Mouse (Mus musculus): ENCODE results near the gene Snx9. TPM values are rescaled to one million over a fixed set of nuclear protein-coding genes. Genes with fewer than 3 reads are reported as not detected.

Snx9 gene
- polyA plus RNA-seq, 1 experiment from 2014 or later, result 11.9 TPM

DNA sequence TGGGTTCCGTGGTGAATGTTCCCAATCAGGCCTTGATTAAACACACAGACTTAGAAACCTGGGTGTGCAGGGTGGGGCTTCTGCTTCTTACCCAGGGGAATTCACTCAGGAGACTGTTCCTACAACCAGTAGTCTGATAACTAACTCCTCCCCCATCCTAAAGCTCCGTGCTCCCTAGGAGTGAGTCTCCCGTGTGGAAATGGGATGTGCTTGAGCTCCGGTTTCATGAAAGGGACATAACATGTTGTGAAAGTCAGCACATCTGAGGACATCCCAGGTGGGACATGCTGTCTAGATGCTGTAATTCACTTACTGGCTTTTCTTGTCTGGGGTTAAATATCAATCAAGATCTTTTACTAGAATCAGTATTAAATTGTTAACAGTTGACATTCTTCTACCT, 111.3 kb downstream of the Snx9 start:
- peaks cover 9% of the 10 kb centered on the region for H3K4me1 ChIP-seq (replicated peaks)
- H3K27ac ChIP-seq (replicated peaks), result no peak overlapping the region
- no peaks in the 10 kb centered on the region for H3K36me3 ChIP-seq (replicated peaks)
- H3K9ac ChIP-seq, result no peak overlapping the region
- H3K9me3 ChIP-seq (replicated peaks), result no peaks in the 10 kb centered on the region
- no peak overlapping the region for H3K4me2 ChIP-seq
- 68% methylated on average over 4 of the region's 4 CpGs for WGBS (ENCODE audit: insufficient replicate concordance)
- H3K4me3 ChIP-seq (replicated peaks), result no peak overlapping the region
- no peaks in the 10 kb centered on the region for H3K27me3 ChIP-seq
- ATAC-seq (ENCODE audit: insufficient read depth), result no peak

DNA sequence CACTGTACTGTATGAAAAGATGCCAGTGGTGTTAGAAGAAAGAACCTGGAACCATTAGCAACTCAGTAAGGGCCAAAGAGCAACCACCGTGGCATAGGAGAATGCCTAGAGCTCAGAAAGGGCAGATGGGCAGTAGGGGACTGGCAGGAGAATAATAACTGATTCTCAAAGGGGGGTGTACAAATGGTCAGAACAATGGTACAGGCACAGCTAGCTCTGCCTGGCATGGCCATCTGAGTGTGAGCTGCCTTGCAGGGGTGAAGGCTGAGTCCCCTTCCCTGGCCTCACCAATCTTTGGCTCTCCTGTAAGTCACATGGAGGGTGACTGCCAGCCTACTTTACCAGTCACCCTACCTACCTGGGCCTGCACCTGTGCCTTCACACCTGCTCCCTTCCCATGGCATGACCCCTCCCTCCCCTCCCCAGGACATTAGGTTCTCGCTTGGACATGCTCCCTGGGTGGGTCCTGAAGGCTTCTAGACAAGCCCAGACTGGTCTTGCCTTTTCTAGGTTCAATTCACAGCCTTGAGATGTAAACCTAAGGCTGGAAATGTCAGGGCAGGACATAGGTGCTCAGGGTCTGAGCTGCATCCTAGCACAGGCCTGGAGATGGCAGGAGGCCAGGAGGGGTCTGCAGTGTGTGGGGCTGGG, 115.3 kb downstream of the Snx9 start:
- Histone ChIP-seq H3K4me2 (no peak overlapping the region), H3K4me1 (replicated peaks) (peaks cover 10% of the 10 kb centered on the region), H3K9me3 (replicated peaks) (no peaks in the 10 kb centered on the region), H3K27me3 (no peaks in the 10 kb centered on the region), H3K9ac (no peak overlapping the region), H3K27ac (replicated peaks) (no peak overlapping the region), H3K36me3 (replicated peaks) (no peaks in the 10 kb centered on the region), H3K4me3 (replicated peaks) (no peak overlapping the region)
- WGBS (ENCODE audit: insufficient replicate concordance), result 53% methylated on average over 2 of the region's 2 CpGs
- no peak for ATAC-seq (ENCODE audit: insufficient read depth)

GRCm38 (mm10) chr17:5957097-5957496, 116.0 kb downstream of the Snx9 start:
- Histone ChIP-seq H3K9me3 (replicated peaks) (no peaks in the 10 kb centered on the region), H3K27me3 (no peaks in the 10 kb centered on the region), H3K36me3 (replicated peaks) (no peaks in the 10 kb centered on the region), H3K4me3 (replicated peaks) (no peak overlapping the region), H3K4me2 (no peak overlapping the region), H3K27ac (replicated peaks) (no peak overlapping the region), H3K9ac (no peak overlapping the region), H3K4me1 (replicated peaks) (peaks cover 10% of the 10 kb centered on the region)
- 28% methylated on average over 3 of the region's 3 CpGs for WGBS (ENCODE audit: insufficient replicate concordance)
- peak; percentile 45; the same call in 1 of the 2 replicates for ATAC-seq (ENCODE audit: insufficient read depth)

DNA sequence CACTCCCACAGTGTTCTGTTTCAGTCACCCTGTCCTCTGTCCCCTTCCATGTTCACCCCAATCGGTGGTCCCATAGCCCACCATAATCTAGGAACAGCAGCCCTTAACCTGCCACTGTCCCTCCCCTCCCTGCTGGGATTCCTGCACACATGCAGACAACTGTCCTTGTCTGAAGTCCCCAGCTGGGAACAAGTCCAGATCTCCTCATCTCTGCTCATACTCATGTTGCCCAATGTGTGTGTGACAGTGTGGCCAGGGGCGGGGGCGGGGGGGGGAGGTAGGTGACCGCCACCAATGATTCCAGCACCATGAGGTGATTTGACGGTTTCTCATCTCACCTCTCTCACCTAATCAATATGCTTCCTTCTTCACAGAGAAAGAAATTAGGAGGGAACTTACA, 117.1 kb downstream of the Snx9 start:
- peak; percentile 65 for ATAC-seq (ENCODE audit: insufficient read depth)

GRCm38 (mm10) chr17:5958636-5959035, 117.5 kb downstream of the Snx9 start:
- Histone ChIP-seq H3K27ac (replicated peaks) (no peak overlapping the region), H3K9ac (no peak overlapping the region), H3K27me3 (no peaks in the 10 kb centered on the region), H3K9me3 (replicated peaks) (no peaks in the 10 kb centered on the region), H3K4me1 (replicated peaks) (peaks cover 10% of the 10 kb centered on the region), H3K36me3 (replicated peaks) (no peaks in the 10 kb centered on the region), H3K4me2 (no peak overlapping the region), H3K4me3 (replicated peaks) (no peak overlapping the region)
- no peak for ATAC-seq (ENCODE audit: insufficient read depth)
- 62% methylated on average over 10 of the region's 10 CpGs for WGBS (ENCODE audit: insufficient replicate concordance)

More for the DNA sequence above, 117.1 kb downstream of the Snx9 start:
- H3K27me3 ChIP-seq, result no peaks in the 10 kb centered on the region
- H3K4me2 ChIP-seq, result no peak overlapping the region
- H3K27ac ChIP-seq (replicated peaks), result no peak overlapping the region
- no peak overlapping the region for H3K4me3 ChIP-seq (replicated peaks)
- H3K36me3 ChIP-seq (replicated peaks), result no peaks in the 10 kb centered on the region
- no peaks in the 10 kb centered on the region for H3K9me3 ChIP-seq (replicated peaks)
- WGBS (ENCODE audit: insufficient replicate concordance), result 61% methylated on average over 5 of the region's 5 CpGs
- H3K9ac ChIP-seq, result no peak overlapping the region
- peaks cover 10% of the 10 kb centered on the region for H3K4me1 ChIP-seq (replicated peaks)

- no peak for ATAC-seq (ENCODE audit: insufficient read depth)
These were observed 118.0 kb downstream of the Snx9 start for GRCm38 (mm10) chr17:5959096-5959495.

GRCm38 (mm10) chr17:5959802-5960201, 118.7 kb downstream of the Snx9 start:
- Histone ChIP-seq H3K4me3 (replicated peaks) (no peak overlapping the region), H3K9me3 (replicated peaks) (no peaks in the 10 kb centered on the region), H3K27me3 (no peaks in the 10 kb centered on the region), H3K9ac (no peak overlapping the region), H3K36me3 (replicated peaks) (no peaks in the 10 kb centered on the region), H3K4me2 (no peak overlapping the region), H3K4me1 (replicated peaks) (peaks cover 10% of the 10 kb centered on the region), H3K27ac (replicated peaks) (no peak overlapping the region)
- 55% methylated on average over 9 of the region's 9 CpGs for WGBS (ENCODE audit: insufficient replicate concordance)
- no peak for ATAC-seq (ENCODE audit: insufficient read depth)

More at GRCm38 (mm10) chr17:5959096-5959495, 118.0 kb downstream of the Snx9 start:
- Histone ChIP-seq H3K4me1 (replicated peaks) (peaks cover 10% of the 10 kb centered on the region), H3K4me2 (no peak overlapping the region), H3K27ac (replicated peaks) (no peak overlapping the region), H3K4me3 (replicated peaks) (no peak overlapping the region), H3K27me3 (no peaks in the 10 kb centered on the region), H3K9ac (no peak overlapping the region), H3K9me3 (replicated peaks) (no peaks in the 10 kb centered on the region), H3K36me3 (replicated peaks) (no peaks in the 10 kb centered on the region)
- WGBS (ENCODE audit: insufficient replicate concordance), result 57% methylated on average over 7 of the region's 7 CpGs

GRCm38 (mm10) chr17:5963766-5964165, 122.6 kb downstream of the Snx9 start:
- no peaks in the 10 kb centered on the region for H3K9me3 ChIP-seq (replicated peaks)
- no peak overlapping the region for H3K4me2 ChIP-seq
- 64% methylated on average over 8 of the region's 8 CpGs for WGBS (ENCODE audit: insufficient replicate concordance)
- no peak overlapping the region for H3K9ac ChIP-seq
- H3K27me3 ChIP-seq, result no peaks in the 10 kb centered on the region
- no peak overlapping the region for H3K4me3 ChIP-seq (replicated peaks)
- peaks cover 14% of the 10 kb centered on the region for H3K4me1 ChIP-seq (replicated peaks)
- ATAC-seq (ENCODE audit: insufficient read depth), result no peak
- no peaks in the 10 kb centered on the region for H3K36me3 ChIP-seq (replicated peaks)
- H3K27ac ChIP-seq (replicated peaks), result no peak overlapping the region

DNA sequence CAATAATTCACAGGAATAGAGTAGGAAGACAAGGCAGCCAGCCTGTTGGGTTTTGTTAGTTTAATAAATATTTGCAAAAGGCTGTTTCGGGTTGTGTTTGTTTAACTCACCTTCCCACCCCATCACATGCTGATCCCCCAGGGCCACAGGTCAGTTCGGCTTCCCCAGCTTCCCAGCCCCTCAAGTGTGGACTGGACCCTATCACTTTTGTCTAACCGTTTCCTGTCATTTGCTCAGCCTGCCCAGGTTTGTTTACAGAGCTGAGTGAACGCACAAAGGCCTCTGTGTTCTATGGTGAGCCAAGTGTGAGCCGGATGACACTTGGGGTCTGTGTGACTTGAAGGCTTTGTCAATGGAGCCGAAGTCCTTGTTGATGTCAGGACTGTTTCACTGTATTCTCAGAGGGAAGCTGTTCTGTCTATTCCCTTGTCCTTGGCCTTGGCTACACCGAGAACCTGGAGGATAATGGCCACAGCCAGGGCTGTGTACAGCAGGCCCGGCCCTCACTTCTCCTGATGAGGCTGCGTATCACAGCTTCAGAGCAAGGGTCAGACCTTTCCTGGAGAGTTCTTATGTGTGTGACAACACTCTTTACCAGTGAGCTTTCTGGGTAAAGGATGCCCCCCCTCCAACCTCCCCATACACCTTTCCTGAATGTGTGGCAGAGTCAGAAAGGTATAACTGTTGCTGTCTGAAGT, 124.1 kb downstream of the Snx9 start:
- Histone ChIP-seq H3K4me1 (replicated peaks) (peaks cover 24% of the 10 kb centered on the region), H3K9ac (no peak overlapping the region), H3K27me3 (no peaks in the 10 kb centered on the region), H3K4me3 (replicated peaks) (no peak overlapping the region), H3K9me3 (replicated peaks) (no peaks in the 10 kb centered on the region), H3K27ac (replicated peaks) (peak overlapping the region; percentile 68), H3K36me3 (replicated peaks) (no peaks in the 10 kb centered on the region), H3K4me2 (no peak overlapping the region)
- WGBS (ENCODE audit: insufficient replicate concordance), result 42% methylated on average over 9 of the region's 9 CpGs
- peak; percentile 73 for ATAC-seq (ENCODE audit: insufficient read depth)

DNA sequence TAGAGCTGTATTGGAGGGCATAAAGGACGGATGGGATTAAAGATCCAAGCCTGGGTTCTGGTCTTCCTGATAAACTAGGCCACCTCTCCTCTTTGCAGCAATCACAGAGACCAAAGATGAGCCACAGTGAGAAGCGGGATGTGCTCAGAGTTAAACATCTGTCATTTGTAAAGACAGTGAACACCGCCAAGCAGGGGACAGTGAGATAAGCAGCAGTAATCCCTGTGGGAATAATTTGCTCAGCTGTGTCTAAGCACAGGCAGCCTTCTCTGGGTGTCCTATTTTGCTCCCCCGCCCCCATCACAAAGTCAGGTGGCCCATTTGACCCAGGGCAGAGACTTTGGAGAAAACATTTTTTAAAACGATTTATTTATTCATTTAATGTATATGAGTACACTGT, 125.6 kb downstream of the Snx9 start:
- no peak overlapping the region for H3K4me2 ChIP-seq
- no peaks in the 10 kb centered on the region for H3K27me3 ChIP-seq
- WGBS (ENCODE audit: insufficient replicate concordance), result 62% methylated on average over 5 of the region's 5 CpGs
- no peak overlapping the region for H3K27ac ChIP-seq (replicated peaks)
- no peaks in the 10 kb centered on the region for H3K9me3 ChIP-seq (replicated peaks)
- H3K4me1 ChIP-seq (replicated peaks), result peaks cover 25% of the 10 kb centered on the region
- no peak overlapping the region for H3K4me3 ChIP-seq (replicated peaks)
- no peak overlapping the region for H3K9ac ChIP-seq
- no peak for ATAC-seq (ENCODE audit: insufficient read depth)
- no peaks in the 10 kb centered on the region for H3K36me3 ChIP-seq (replicated peaks)

DNA sequence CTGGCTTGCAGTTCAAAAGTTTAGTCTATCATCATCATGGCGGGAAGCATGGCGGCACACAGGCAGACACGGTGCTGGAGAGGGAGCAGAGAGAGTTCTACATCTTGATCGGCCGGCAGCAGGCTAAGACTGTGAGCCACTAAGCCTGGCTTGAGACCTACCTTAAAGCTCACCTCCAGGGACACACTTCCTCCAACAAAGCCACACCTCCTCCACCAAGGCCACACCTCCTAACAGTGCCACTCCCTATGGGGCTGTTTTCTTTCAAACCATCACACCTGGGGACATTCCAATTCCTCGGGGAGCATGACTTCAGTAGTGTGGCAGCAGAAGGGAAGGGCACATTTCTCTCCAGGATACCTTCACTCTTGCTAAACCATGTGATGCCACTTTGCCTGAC, 127.4 kb downstream of the Snx9 start:
- Histone ChIP-seq H3K9me3 (replicated peaks) (no peaks in the 10 kb centered on the region), H3K4me1 (replicated peaks) (peaks cover 25% of the 10 kb centered on the region), H3K27me3 (no peaks in the 10 kb centered on the region), H3K9ac (no peak overlapping the region), H3K4me2 (no peak overlapping the region), H3K27ac (replicated peaks) (no peak overlapping the region), H3K36me3 (replicated peaks) (no peaks in the 10 kb centered on the region), H3K4me3 (replicated peaks) (no peak overlapping the region)
- no peak for ATAC-seq (ENCODE audit: insufficient read depth)
- 49% methylated on average over 6 of the region's 6 CpGs for WGBS (ENCODE audit: insufficient replicate concordance)
